Mouse (Mus musculus) liver, embryonic 14.5 days (tissue): Measurements from ENCODE around the gene Agpat4. TPM values are rescaled to one million over a fixed set of nuclear protein-coding genes. Genes with fewer than 3 reads are reported as not detected.
"Not testable (repeated sequence)": the region's sequence is repeated elsewhere in the genome, so short reads cannot be mapped to it uniquely, and the experiment has no call there.

ENCODE experiments used
- ATAC-seq: fragments of 200-750 bp; cut with Nextera tagmentation; 2 replicates; pipeline ENCODE4 v1.8.0; 2017; ENCODE audit warnings: moderate number of reproducible peaks, mild to moderate bottlenecking, moderate library complexity; ENCODE audit not compliant: insufficient read depth
- DNase-seq, 3 experiments: peaks; one replicate each; pipeline ENCODE4 v3.0.0-alpha.2; 2012 to 2013; ENCODE audit warnings: low read depth in 3 of 3, low spot score in 3 of 3
- H3K27ac ChIP-seq: fragments of 300-500 bp; sonication (generic); 2 replicates; pipeline ENCODE4 v1.5.1; 2014; ENCODE audit warnings: moderate library complexity, mild to moderate bottlenecking, control low read depth, inconsistent platforms
- H3K27me3 ChIP-seq: fragments of 300-500 bp; sonication (generic); 2 replicates; pipeline ENCODE4 v1.6.1; 2014; ENCODE audit warnings: mild to moderate bottlenecking, low read length, moderate library complexity; ENCODE audit not compliant: control insufficient read depth, insufficient read depth
- H3K36me3 ChIP-seq: fragments of 300-500 bp; sonication (generic); replicated peaks from 2 replicates; pipeline ENCODE4 v1.6.1; 2014; ENCODE audit warnings: low read depth; ENCODE audit not compliant: control insufficient read depth, insufficient read depth
- H3K4me1 ChIP-seq, 2 experiments: fragments of 200-500 bp in 1 of 2; fragments of 300-500 bp in 1 of 2; sonication (generic) in 1 of 2; replicated peaks; 2 replicates each; pipeline ENCODE4 v1.6.1; 2012 to 2014; ENCODE audit warnings: antibody characterized with exemption in 1 of 2, inconsistent platforms in 1 of 2, low read length in 1 of 2; ENCODE audit not compliant: control insufficient read depth in 2 of 2, insufficient read depth in 2 of 2
- H3K4me2 ChIP-seq: fragments of 300-500 bp; sonication (generic); 2 replicates; pipeline ENCODE4 v1.6.1; 2014; ENCODE audit warnings: low read depth, mild to moderate bottlenecking, control low read depth, moderate library complexity
- H3K4me3 ChIP-seq, 2 experiments: fragments of 200-500 bp in 1 of 2; fragments of 300-500 bp in 1 of 2; sonication (generic) in 1 of 2; 2 replicates each; pipeline ENCODE4 v1.5.1; 2012 to 2014; ENCODE audit warnings: low read depth in 2 of 2, low read length in 2 of 2, mild to moderate bottlenecking in 2 of 2, control low read depth in 1 of 2, inconsistent platforms in 1 of 2, moderate library complexity in 1 of 2; ENCODE audit not compliant: insufficient read depth in 1 of 2
- H3K9ac ChIP-seq: fragments of 300-500 bp; sonication (generic); replicated peaks from 2 replicates; pipeline ENCODE4 v1.6.1; 2014; ENCODE audit warnings: mild to moderate bottlenecking, control low read depth, moderate library complexity
- H3K9me3 ChIP-seq: fragments of 300-500 bp; sonication (generic); 2 replicates; pipeline ENCODE4 v1.6.1; 2016; ENCODE audit warnings: low read length, mixed read lengths; ENCODE audit not compliant: control insufficient read depth
- CTCF ChIP-seq: IDR thresholded peaks from 2 replicates; pipeline ENCODE4 v1.5.1; 2016; ENCODE audit warnings: antibody characterized with exemption, low read depth, control low read depth
- EP300 ChIP-seq: IDR thresholded peaks from 2 replicates; pipeline ENCODE4 v1.6.1; 2016; ENCODE audit warnings: antibody characterized with exemption, low read depth
- WGBS: fragments of 180-500 bp; shearing (Covaris S2); extraction: QIAGEN DNeasy Blood & Tissue Kit; methylation state at CpG from one replicate; pipeline ENCODE4 v1.1.7; 2014; ENCODE audit not compliant: insufficient replicate concordance; 5-methylcytosine and 5-hydroxymethylcytosine counted together
- polyA plus RNA-seq, 2 experiments: library from polyadenylated mRNA; depleted of rRNA in 1 of 2; stranded (reverse) in 1 of 2; unstranded in 1 of 2; fragments of >200 nt; fragmentation: Nextera tagmentation in 1 of 2; extraction: Ambion mirVana in 1 of 2; gene quantifications; 2 replicates each; pipeline versions ENCODE4 v1.2.1 to v1.2.3; 2012 to 2014

The Agpat4 gene
- polyA plus RNA-seq, 2 experiments, result 10.5 to 16.2 TPM

GRCm38 (mm10) chr17:12224145-12224544 lies 105.6 kb downstream of the Agpat4 start:
- Histone ChIP-seq H3K9ac (no peak overlapping the region), H3K4me2 (no peak overlapping the region), H3K36me3 (peaks cover 10% of the 10 kb centered on the region), H3K9me3 (no peaks in the 10 kb centered on the region), H3K4me1 (no peaks in the 10 kb centered on the region), H3K27ac (no peak overlapping the region), H3K4me3 (no peak overlapping the region), H3K27me3 (no peaks in the 10 kb centered on the region)
- no peak for ATAC-seq
- no peak for DNase-seq
- 72% methylated on average over 9 of the region's 9 CpGs for WGBS
- TF ChIP-seq EP300, result no peak
- no peak for TF ChIP-seq CTCF

- H3K9me3 ChIP-seq, H3K27me3 ChIP-seq, H3K9ac ChIP-seq, H3K4me3 ChIP-seq, DNase-seq, ATAC-seq, H3K27ac ChIP-seq, H3K36me3 ChIP-seq, H3K4me2 ChIP-seq, H3K4me1 ChIP-seq: not testable (repeated sequence)
- 80% methylated on average over 5 of the region's 7 CpGs for WGBS
Measured at GRCm38 (mm10) chr17:12224551-12224950, 106.0 kb downstream of the Agpat4 start.

- Histone ChIP-seq H3K4me2 (no peak overlapping the region), H3K9ac (no peak overlapping the region), H3K27ac (no peak overlapping the region), H3K4me1 (no peaks in the 10 kb centered on the region), H3K27me3 (no peaks in the 10 kb centered on the region), H3K4me3 (no peak overlapping the region), H3K36me3 (peaks cover 5% of the 10 kb centered on the region), H3K9me3 (no peaks in the 10 kb centered on the region)
- DNase-seq (no peak), ATAC-seq (no peak)
- no peak for TF ChIP-seq EP300
- TF ChIP-seq CTCF, result no peak
- WGBS, result 55% methylated on average over 1 of the region's 1 CpGs
Measured at GRCm38 (mm10) chr17:12225227-12225626, 106.7 kb downstream of the Agpat4 start.

GRCm38 (mm10) chr17:12226551-12226950 lies 108.0 kb downstream of the Agpat4 start:
- Histone ChIP-seq H3K9me3 (no peaks in the 10 kb centered on the region), H3K9ac (no peak overlapping the region), H3K27me3 (no peaks in the 10 kb centered on the region), H3K27ac (no peak overlapping the region), H3K4me3 (no peak overlapping the region), H3K36me3 (peaks cover 2% of the 10 kb centered on the region), H3K4me2 (no peak overlapping the region), H3K4me1 (no peaks in the 10 kb centered on the region)
- WGBS, result 73% methylated on average over 12 of the region's 12 CpGs
- ATAC-seq (no peak), DNase-seq (no peak)
- TF ChIP-seq EP300 (no peak), CTCF (peak; percentile 73)

- Histone ChIP-seq H3K9me3 (no peaks in the 10 kb centered on the region), H3K4me3 (no peak overlapping the region), H3K36me3 (peaks cover 2% of the 10 kb centered on the region), H3K9ac (no peak overlapping the region), H3K4me1 (no peaks in the 10 kb centered on the region), H3K27ac (no peak overlapping the region), H3K4me2 (no peak overlapping the region), H3K27me3 (no peaks in the 10 kb centered on the region)
- 79% methylated on average over 10 of the region's 10 CpGs for WGBS
- ATAC-seq, result no peak
- TF ChIP-seq EP300 (no peak), CTCF (no peak)
- DNase-seq, result no peak
Measured at GRCm38 (mm10) chr17:12228001-12228400, 109.5 kb downstream of the Agpat4 start.

- 82% methylated on average over 7 of the region's 7 CpGs for WGBS
- peaks cover 2% of the 10 kb centered on the region for H3K36me3 ChIP-seq
- no peak for ATAC-seq
Measured at GRCm38 (mm10) chr17:12228471-12228870, 110.0 kb downstream of the Agpat4 start.

More at GRCm38 (mm10) chr17:12228471-12228870, 110.0 kb downstream of the Agpat4 start:
- no peaks in the 10 kb centered on the region for H3K4me1 ChIP-seq
- no peak for DNase-seq
- H3K4me3 ChIP-seq, result no peak overlapping the region
- H3K27me3 ChIP-seq, result no peaks in the 10 kb centered on the region
- H3K9ac ChIP-seq, result no peak overlapping the region
- TF ChIP-seq CTCF, result no peak
- no peak for TF ChIP-seq EP300
- no peaks in the 10 kb centered on the region for H3K9me3 ChIP-seq
- H3K27ac ChIP-seq, result no peak overlapping the region
- H3K4me2 ChIP-seq, result no peak overlapping the region
